Mouse (Mus musculus) heart, embryonic 16.5 days (tissue): ENCODE measurements around the gene Rnf185. TPM values are rescaled to one million over a fixed set of nuclear protein-coding genes. Genes with fewer than 3 reads are reported as not detected.

Experiments
- ATAC-seq: fragments of 200-750 bp; cut with Nextera tagmentation; replicated peaks from 2 replicates; pipeline ENCODE4 v1.8.0; 2017; ENCODE audit warnings: moderate number of reproducible peaks; ENCODE audit not compliant: insufficient read depth, low FRiP score; ENCODE audit errors: extremely low read depth
- H3K27ac ChIP-seq: fragments of 300-500 bp; sonication (generic); 2 replicates; pipeline ENCODE4 v1.5.1; 2014; ENCODE audit warnings: mild to moderate bottlenecking, low read length, control low read depth, moderate library complexity
- H3K27me3 ChIP-seq: fragments of 300-500 bp; sonication (generic); 2 replicates; pipeline ENCODE4 v1.6.1; 2014; ENCODE audit warnings: low read length, mixed read lengths; ENCODE audit not compliant: control insufficient read depth, insufficient read depth
- H3K36me3 ChIP-seq: fragments of 300-500 bp; sonication (generic); 2 replicates; pipeline ENCODE4 v1.6.1; 2014; ENCODE audit not compliant: control insufficient read depth, insufficient read depth
- H3K4me1 ChIP-seq: fragments of 300-500 bp; sonication (generic); 2 replicates; pipeline ENCODE4 v1.6.1; 2014; ENCODE audit warnings: low read length, mixed read lengths; ENCODE audit not compliant: control insufficient read depth, insufficient read depth
- H3K4me2 ChIP-seq: fragments of 300-500 bp; sonication (generic); 2 replicates; pipeline ENCODE4 v1.6.1; 2014; ENCODE audit warnings: low read depth, mild to moderate bottlenecking, control low read depth, low read length
- H3K4me3 ChIP-seq: fragments of 300-500 bp; sonication (generic); 2 replicates; pipeline ENCODE4 v1.5.1; 2014; ENCODE audit warnings: mild to moderate bottlenecking, control low read depth, low read length
- H3K9ac ChIP-seq: fragments of 300-500 bp; sonication (generic); 2 replicates; pipeline ENCODE4 v1.6.1; 2014; ENCODE audit warnings: low read length, control low read depth
- H3K9me3 ChIP-seq: fragments of 300-500 bp; sonication (generic); replicated peaks from 2 replicates; pipeline ENCODE4 v1.6.1; 2016; ENCODE audit warnings: low read length; ENCODE audit not compliant: control insufficient read depth
- WGBS: fragments of 180-500 bp; shearing (Covaris S2); extraction: QIAGEN DNeasy Blood & Tissue Kit; methylation state at CpG from one replicate; pipeline ENCODE4 v1.1.7; 2014; 5-methylcytosine and 5-hydroxymethylcytosine counted together
- polyA plus RNA-seq: library from polyadenylated mRNA; unstranded; fragments of >200 nt; fragmentation: Nextera tagmentation; extraction: Ambion mirVana; gene quantifications from 2 replicates; pipeline ENCODE4 v1.2.1, GENCODE M21; 2015

Gene Rnf185
- polyA plus RNA-seq, 1 experiment from 2014 or later: 30.6 TPM

DNA sequence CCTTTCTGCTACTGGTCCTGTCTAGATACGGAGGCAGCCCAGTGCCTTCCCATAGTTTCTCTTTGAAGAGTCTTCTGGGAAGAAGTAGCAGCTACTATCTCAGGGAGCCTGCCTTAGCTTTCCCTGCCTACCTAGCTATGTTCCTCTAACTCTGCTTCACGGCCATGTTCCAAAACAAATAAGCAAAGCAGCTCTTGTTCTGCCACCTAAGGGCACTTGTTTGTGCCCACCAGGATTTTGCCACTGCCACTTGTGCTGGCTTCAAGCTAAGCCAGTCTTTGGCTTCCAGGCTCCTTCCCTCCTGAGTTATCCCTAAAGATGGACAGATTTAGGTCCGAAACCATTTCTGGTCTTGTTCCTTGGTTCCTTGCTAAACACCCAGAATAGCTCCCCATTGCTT, 40.1 kb downstream of the Rnf185 start:
- peaks cover 12% of the 10 kb centered on the region for H3K4me1 ChIP-seq
- peaks cover 13% of the 10 kb centered on the region for H3K36me3 ChIP-seq
- H3K4me3 ChIP-seq: no peak overlapping the region
- H3K9ac ChIP-seq: no peak overlapping the region
- H3K27me3 ChIP-seq: no peaks in the 10 kb centered on the region
- H3K4me2 ChIP-seq: no peak overlapping the region
- no peaks in the 10 kb centered on the region for H3K9me3 ChIP-seq
- WGBS: 84% methylated on average over 3 of the region's 3 CpGs
- H3K27ac ChIP-seq: no peak overlapping the region
- no peak for ATAC-seq

DNA sequence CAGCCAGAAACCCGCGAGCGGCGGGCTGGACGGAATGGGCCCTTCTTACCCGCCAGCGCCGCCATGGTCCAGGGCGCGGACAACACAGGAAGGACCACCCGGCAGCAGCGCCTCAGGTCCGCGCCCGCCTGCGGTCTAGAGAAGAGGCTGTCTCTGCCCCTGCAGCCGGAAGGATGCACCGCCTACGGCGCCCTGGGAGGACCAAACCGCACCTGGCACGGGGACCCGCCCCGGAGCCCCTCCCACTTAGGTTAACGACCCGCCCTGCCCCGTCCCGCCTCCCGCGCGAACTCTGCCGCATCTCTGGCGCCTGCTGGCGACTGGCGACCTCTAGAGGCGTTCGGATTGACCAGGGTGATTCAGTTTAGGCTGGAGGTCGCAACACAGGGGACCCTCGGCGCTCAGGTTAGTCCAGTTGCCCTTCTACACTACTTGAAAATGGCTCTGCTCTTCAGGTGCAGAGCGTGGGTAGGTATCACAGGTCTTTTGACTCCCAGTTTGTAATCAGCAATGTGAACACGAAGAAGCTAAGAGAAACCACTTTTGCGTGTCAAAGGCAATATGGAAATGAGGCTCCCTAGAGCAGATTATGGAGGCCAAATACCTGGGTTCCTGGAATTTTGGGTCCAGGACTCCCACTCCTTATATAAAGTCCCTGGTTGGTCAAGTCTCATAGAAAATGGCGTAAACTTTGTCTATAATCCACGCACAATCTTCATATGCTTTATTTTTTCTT, 43.0 kb downstream of the Rnf185 start, which contains the start of gene Limk2:
TSS of gene Limk2 (minus strand) at position 193 of the 736 bp plus-strand sequence.
- Histone ChIP-seq H3K9ac (peak within 1 kb of the TSS; percentile 88), H3K4me1 (peaks cover 12% of the 10 kb centered on the region), H3K9me3 (no peaks in the 10 kb centered on the region), H3K4me2 (peak within 1 kb of the TSS; percentile 82), H3K4me3 (peak within 1 kb of the TSS; percentile 87), H3K27me3 (no peaks in the 10 kb centered on the region), H3K27ac (peak within 1 kb of the TSS; percentile 77), H3K36me3 (0 out of 2 replicates have a peak, but pooled peaks cover 3% of the 10 kb centered on the region)
- peak; percentile 95 for ATAC-seq
- 2% methylated on average over 42 of the region's 45 CpGs for WGBS

- Histone ChIP-seq H3K4me3 (peak overlapping the region; percentile 87), H3K9me3 (no peaks in the 10 kb centered on the region), H3K9ac (peak overlapping the region; percentile 88), H3K4me2 (peak overlapping the region; percentile 82), H3K36me3 (no peaks in the 10 kb centered on the region), H3K27me3 (no peaks in the 10 kb centered on the region), H3K27ac (peak overlapping the region; percentile 77), H3K4me1 (peaks cover 12% of the 10 kb centered on the region)
- WGBS: 5% methylated on average over 34 of the region's 34 CpGs
- 0 out of 2 replicates have a peak, but pooled peaks have one; percentile 2 for ATAC-seq
These were observed 43.8 kb downstream of the Rnf185 start for GRCm38 (mm10) chr11:3408131-3408996.

GRCm38 (mm10) chr11:3404287-3405047, 47.7 kb downstream of the Rnf185 start:
- H3K27me3 ChIP-seq: no peaks in the 10 kb centered on the region
- H3K4me2 ChIP-seq: no peak overlapping the region
- no peak for ATAC-seq
- H3K4me1 ChIP-seq: peaks cover 10% of the 10 kb centered on the region
- no peak overlapping the region for H3K9ac ChIP-seq
- H3K9me3 ChIP-seq: no peaks in the 10 kb centered on the region
- H3K36me3 ChIP-seq: no peaks in the 10 kb centered on the region
- no peak overlapping the region for H3K4me3 ChIP-seq
- no peak overlapping the region for H3K27ac ChIP-seq
- WGBS: 71% methylated on average over 7 of the region's 7 CpGs

DNA sequence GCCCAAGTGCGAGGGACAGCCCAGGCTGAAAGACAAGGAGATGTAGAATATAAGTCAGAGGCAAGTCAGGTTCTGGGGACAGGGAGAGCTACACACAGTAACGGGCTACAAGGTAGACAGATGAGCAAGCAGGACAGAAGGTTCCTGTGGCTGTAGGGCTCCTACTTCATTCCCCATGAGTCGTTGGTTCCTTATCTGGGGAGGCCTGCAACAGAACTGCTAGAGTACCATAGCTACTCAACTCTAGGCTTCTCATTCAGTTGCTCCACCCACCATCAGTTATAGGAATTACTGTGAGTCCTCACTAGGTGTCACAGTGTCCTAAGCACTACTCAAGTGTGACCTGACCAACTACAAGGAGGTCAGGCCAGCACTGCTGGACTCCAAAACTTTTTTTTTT, 49.1 kb downstream of the Rnf185 start:
- Histone ChIP-seq H3K4me2 (no peak overlapping the region), H3K9me3 (no peaks in the 10 kb centered on the region), H3K36me3 (no peaks in the 10 kb centered on the region), H3K27ac (no peak overlapping the region), H3K4me3 (no peak overlapping the region), H3K27me3 (no peaks in the 10 kb centered on the region), H3K4me1 (peaks cover 5% of the 10 kb centered on the region; the same call in 1 of the 2 replicates), H3K9ac (no peak overlapping the region)
- no peak for ATAC-seq
- 66% methylated on average over 3 of the region's 3 CpGs for WGBS

DNA sequence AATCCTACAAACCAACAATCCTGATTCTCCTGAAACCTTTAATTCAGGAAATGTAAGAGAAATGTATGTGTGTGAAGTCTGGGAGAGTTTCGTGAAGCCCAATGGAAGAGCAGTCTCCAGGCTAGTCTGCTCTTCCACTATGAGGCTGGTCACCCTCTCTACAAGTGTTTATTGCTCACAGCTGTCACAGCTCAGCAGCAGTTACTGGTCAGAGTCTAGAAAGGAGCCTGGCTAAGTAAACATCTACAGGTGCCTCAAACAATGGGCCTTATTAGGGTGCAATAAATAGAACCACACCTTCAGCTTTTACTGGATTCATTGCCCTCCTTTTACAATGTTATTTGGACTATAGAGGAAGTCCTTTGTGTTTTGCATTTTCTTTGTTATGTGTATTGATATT, 53.8 kb downstream of the Rnf185 start:
- Histone ChIP-seq H3K4me2 (no peak overlapping the region), H3K36me3 (no peaks in the 10 kb centered on the region), H3K27ac (no peak overlapping the region), H3K4me3 (no peak overlapping the region), H3K27me3 (no peaks in the 10 kb centered on the region), H3K9me3 (no peaks in the 10 kb centered on the region), H3K9ac (no peak overlapping the region), H3K4me1 (no peaks in the 10 kb centered on the region)
- ATAC-seq: no peak
- 89% methylated on average over 1 of the region's 1 CpGs for WGBS

- Histone ChIP-seq H3K27me3 (no peaks in the 10 kb centered on the region), H3K4me1 (peaks cover 5% of the 10 kb centered on the region), H3K4me3 (no peak overlapping the region), H3K27ac (no peak overlapping the region), H3K9me3 (no peaks in the 10 kb centered on the region), H3K9ac (no peak overlapping the region), H3K36me3 (no peaks in the 10 kb centered on the region), H3K4me2 (no peak overlapping the region)
- WGBS: 79% methylated on average over 8 of the region's 8 CpGs
- ATAC-seq: no peak
These were observed 55.6 kb downstream of the Rnf185 start for GRCm38 (mm10) chr11:3396562-3396961.

DNA sequence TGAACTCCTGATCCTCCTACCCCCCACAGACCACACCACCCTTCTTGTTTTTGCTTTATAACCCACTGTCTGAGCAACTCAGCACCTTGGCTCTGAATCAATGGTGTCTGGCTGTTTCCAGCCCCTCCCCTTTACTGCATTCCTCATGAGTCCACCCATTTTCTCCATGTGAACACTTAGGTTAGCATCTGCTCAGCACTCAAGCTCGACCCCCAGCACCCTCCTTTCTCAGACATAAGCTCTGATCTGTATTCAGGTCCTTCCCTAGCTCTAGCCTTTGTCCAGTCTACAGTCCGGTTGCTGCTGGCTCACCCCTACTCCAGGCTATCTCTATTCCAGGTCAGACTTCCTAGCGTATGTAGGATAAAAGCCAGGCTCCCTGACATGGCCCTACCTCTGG, 56.1 kb downstream of the Rnf185 start:
- no peak overlapping the region for H3K27ac ChIP-seq
- ATAC-seq: no peak
- WGBS: 65% methylated on average over 3 of the region's 3 CpGs

More for the DNA sequence above, 56.1 kb downstream of the Rnf185 start:
- Histone ChIP-seq H3K9me3 (no peaks in the 10 kb centered on the region), H3K27me3 (no peaks in the 10 kb centered on the region), H3K36me3 (no peaks in the 10 kb centered on the region), H3K9ac (no peak overlapping the region), H3K4me1 (peaks cover 5% of the 10 kb centered on the region), H3K4me3 (no peak overlapping the region), H3K4me2 (no peak overlapping the region)
